Mouse (Mus musculus) forebrain, embryonic 13.5 days (tissue): ENCODE measurements at regions not wholly inside any gene's neighbourhood (a gene's known extent, or its start where the extent isn't known, plus 50 kb on each side); places are given as distances from the start of the nearest gene placed in this dataset.

ENCODE experiments used
- ATAC-seq: fragments of 200-750 bp; cut with Nextera tagmentation; 2 replicates; pipeline ENCODE4 v1.8.0; 2017
- H3K27ac ChIP-seq: fragments of 300-500 bp; sonication (generic); 2 replicates; pipeline ENCODE4 v1.5.1; 2015; ENCODE audit warnings: inconsistent platforms, mild to moderate bottlenecking, moderate library complexity
- H3K27me3 ChIP-seq: fragments of 300-500 bp; sonication (generic); 2 replicates; pipeline ENCODE4 v1.6.1; 2015; ENCODE audit warnings: mild to moderate bottlenecking, inconsistent platforms
- H3K36me3 ChIP-seq: fragments of 300-500 bp; sonication (generic); 2 replicates; pipeline ENCODE4 v1.6.1; 2015; ENCODE audit warnings: mild to moderate bottlenecking, inconsistent platforms; ENCODE audit not compliant: poor library complexity, severe bottlenecking
- H3K4me1 ChIP-seq: fragments of 300-500 bp; sonication (generic); 2 replicates; pipeline ENCODE4 v1.6.1; 2015; ENCODE audit warnings: inconsistent platforms
- H3K4me2 ChIP-seq: fragments of 300-500 bp; sonication (generic); 2 replicates; pipeline ENCODE4 v1.6.1; 2015; ENCODE audit warnings: inconsistent platforms, mild to moderate bottlenecking, moderate library complexity
- H3K4me3 ChIP-seq: fragments of 300-500 bp; sonication (generic); 2 replicates; pipeline ENCODE4 v1.5.1; 2015; ENCODE audit warnings: mild to moderate bottlenecking, inconsistent platforms
- H3K9ac ChIP-seq: fragments of 300-500 bp; sonication (generic); 2 replicates; pipeline ENCODE4 v1.6.1; 2015; ENCODE audit warnings: mild to moderate bottlenecking, inconsistent platforms
- H3K9me3 ChIP-seq: fragments of 300-500 bp; sonication (generic); replicated peaks from 2 replicates; pipeline ENCODE4 v1.6.1; 2016; ENCODE audit warnings: inconsistent platforms
- WGBS: fragments of 180-500 bp; shearing (Covaris S2); methylation state at CpG from one replicate; pipeline ENCODE4 v1.1.7; 2015; 5-methylcytosine and 5-hydroxymethylcytosine counted together

GRCm38 (mm10) chr1:137901211-137901610, 274.3 kb downstream of the Ptprc start:
- 18% methylated on average over 5 of the region's 5 CpGs for WGBS
- Histone ChIP-seq H3K9me3 (no peaks in the 10 kb centered on the region), H3K9ac (peak overlapping the region; percentile 82), H3K4me3 (peak overlapping the region; percentile 66), H3K27me3 (no peaks in the 10 kb centered on the region), H3K4me2 (peak overlapping the region; percentile 71), H3K4me1 (peaks cover 45% of the 10 kb centered on the region), H3K36me3 (no peaks in the 10 kb centered on the region), H3K27ac (peak overlapping the region; percentile 98)
- ATAC-seq = no peak

DNA sequence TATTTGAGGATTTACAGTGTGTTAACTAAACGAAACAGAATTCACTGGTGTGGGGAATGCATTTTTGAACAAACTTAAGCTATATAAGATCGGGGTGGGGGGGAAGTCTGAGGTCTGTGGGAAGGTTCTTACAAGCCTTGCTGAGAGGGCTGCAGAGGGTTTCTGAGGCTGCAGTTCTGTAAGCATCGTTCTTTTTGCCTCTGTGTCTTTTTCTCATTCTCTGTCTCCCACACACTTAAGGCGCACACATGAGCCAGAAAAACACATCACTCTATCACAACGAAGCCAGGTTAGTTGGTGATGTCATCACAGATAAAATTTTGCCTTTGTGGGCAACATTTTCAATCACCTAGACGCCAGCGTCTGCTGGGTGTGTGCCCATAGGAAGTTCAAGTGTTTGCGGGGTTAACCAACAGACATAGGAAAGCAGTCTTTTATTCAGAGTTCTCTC, 274.9 kb downstream of the Ptprc start:
- H3K36me3 ChIP-seq = no peaks in the 10 kb centered on the region
- peak overlapping the region; percentile 71 for H3K4me2 ChIP-seq
- H3K9me3 ChIP-seq = no peaks in the 10 kb centered on the region
- peak; percentile 36 for ATAC-seq
- H3K9ac ChIP-seq = peak overlapping the region; percentile 82
- peaks cover 41% of the 10 kb centered on the region for H3K4me1 ChIP-seq
- 1% methylated on average over 8 of the region's 8 CpGs for WGBS
- H3K27me3 ChIP-seq = no peaks in the 10 kb centered on the region
- peak overlapping the region; percentile 98 for H3K27ac ChIP-seq
- H3K4me3 ChIP-seq = peak overlapping the region; percentile 66

GRCm38 (mm10) chr1:137899916-137900601, 275.4 kb downstream of the Ptprc start:
- no peaks in the 10 kb centered on the region for H3K27me3 ChIP-seq
- H3K4me1 ChIP-seq = peaks cover 35% of the 10 kb centered on the region
- H3K27ac ChIP-seq = peak overlapping the region; percentile 98
- no peaks in the 10 kb centered on the region for H3K36me3 ChIP-seq
- no peaks in the 10 kb centered on the region for H3K9me3 ChIP-seq
- H3K4me2 ChIP-seq = peak overlapping the region; percentile 71
- peak overlapping the region; percentile 66 for H3K4me3 ChIP-seq
- ATAC-seq = peak; percentile 91
- peak overlapping the region; percentile 82 for H3K9ac ChIP-seq
- WGBS = under 1% methylated on average over 14 of the region's 14 CpGs

- WGBS = 2% methylated on average over 6 of the region's 6 CpGs
- Histone ChIP-seq H3K4me1 (peaks cover 27% of the 10 kb centered on the region), H3K9ac (peak overlapping the region; percentile 82), H3K4me2 (peak overlapping the region; percentile 71), H3K27ac (peak overlapping the region; percentile 98), H3K27me3 (no peaks in the 10 kb centered on the region), H3K9me3 (no peaks in the 10 kb centered on the region), H3K4me3 (peak overlapping the region; percentile 66), H3K36me3 (no peaks in the 10 kb centered on the region)
- no peak for ATAC-seq
Measured at GRCm38 (mm10) chr1:137899305-137899704, 276.2 kb downstream of the Ptprc start.

DNA sequence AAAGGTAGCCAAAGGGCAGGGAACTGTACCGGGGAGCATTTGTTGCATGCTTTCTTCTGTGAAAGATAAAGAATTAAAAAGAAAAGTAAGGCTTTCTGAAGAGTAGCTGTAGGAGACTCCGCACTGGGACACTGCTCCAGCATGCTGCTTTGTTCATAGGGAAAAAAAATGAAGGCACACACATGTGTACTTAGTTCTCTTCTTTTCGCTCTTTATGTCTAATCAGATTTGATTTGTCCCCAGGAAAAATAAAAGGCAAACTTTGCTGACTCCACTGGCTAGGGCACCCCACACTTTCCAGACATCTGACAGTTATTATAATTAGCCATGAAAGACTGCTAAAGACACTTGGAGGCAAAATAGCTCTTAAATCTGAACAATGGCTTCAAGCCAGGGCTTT, 276.6 kb downstream of the Ptprc start:
- WGBS = 0% methylated on average over 3 of the region's 3 CpGs
- peak; percentile 17 for ATAC-seq
- Histone ChIP-seq H3K4me1 (peaks cover 23% of the 10 kb centered on the region), H3K36me3 (no peaks in the 10 kb centered on the region), H3K4me2 (peak overlapping the region; percentile 71), H3K9me3 (no peaks in the 10 kb centered on the region), H3K9ac (peak overlapping the region; percentile 82), H3K4me3 (peak overlapping the region; percentile 66), H3K27me3 (no peaks in the 10 kb centered on the region), H3K27ac (peak overlapping the region; percentile 98)

GRCm38 (mm10) chr1:137898397-137898796, 277.1 kb downstream of the Ptprc start:
- H3K4me3 ChIP-seq = peak overlapping the region; percentile 66
- H3K27me3 ChIP-seq = no peaks in the 10 kb centered on the region
- H3K9ac ChIP-seq = peak overlapping the region; percentile 82
- WGBS = under 1% methylated on average over 11 of the region's 11 CpGs
- H3K9me3 ChIP-seq = no peaks in the 10 kb centered on the region
- no peaks in the 10 kb centered on the region for H3K36me3 ChIP-seq
- peak overlapping the region; percentile 98 for H3K27ac ChIP-seq
- peaks cover 22% of the 10 kb centered on the region for H3K4me1 ChIP-seq
- H3K4me2 ChIP-seq = peak overlapping the region; percentile 71
- peak; percentile 96 for ATAC-seq

- H3K9me3 ChIP-seq = no peaks in the 10 kb centered on the region
- H3K27me3 ChIP-seq = no peaks in the 10 kb centered on the region
- 5% methylated on average over 3 of the region's 3 CpGs for WGBS
- H3K36me3 ChIP-seq = no peaks in the 10 kb centered on the region
- peaks cover 12% of the 10 kb centered on the region for H3K4me1 ChIP-seq
- no peak overlapping the region for H3K27ac ChIP-seq
- ATAC-seq = no peak
- no peak overlapping the region for H3K4me2 ChIP-seq
- H3K9ac ChIP-seq = no peak overlapping the region
- no peak overlapping the region for H3K4me3 ChIP-seq
Measured at GRCm38 (mm10) chr1:137881656-137882055, 293.9 kb downstream of the Ptprc start.

- no peaks in the 10 kb centered on the region for H3K9me3 ChIP-seq
- H3K9ac ChIP-seq = no peak overlapping the region
- H3K27ac ChIP-seq = no peak overlapping the region
- no peaks in the 10 kb centered on the region for H3K4me1 ChIP-seq
- no peak overlapping the region for H3K4me2 ChIP-seq
- H3K36me3 ChIP-seq = no peaks in the 10 kb centered on the region
- no peak overlapping the region for H3K4me3 ChIP-seq
- ATAC-seq = no peak
- WGBS = 65% methylated on average over 2 of the region's 2 CpGs
- no peaks in the 10 kb centered on the region for H3K27me3 ChIP-seq
Measured at GRCm38 (mm10) chr1:137874361-137874760, 301.1 kb downstream of the Ptprc start.

DNA sequence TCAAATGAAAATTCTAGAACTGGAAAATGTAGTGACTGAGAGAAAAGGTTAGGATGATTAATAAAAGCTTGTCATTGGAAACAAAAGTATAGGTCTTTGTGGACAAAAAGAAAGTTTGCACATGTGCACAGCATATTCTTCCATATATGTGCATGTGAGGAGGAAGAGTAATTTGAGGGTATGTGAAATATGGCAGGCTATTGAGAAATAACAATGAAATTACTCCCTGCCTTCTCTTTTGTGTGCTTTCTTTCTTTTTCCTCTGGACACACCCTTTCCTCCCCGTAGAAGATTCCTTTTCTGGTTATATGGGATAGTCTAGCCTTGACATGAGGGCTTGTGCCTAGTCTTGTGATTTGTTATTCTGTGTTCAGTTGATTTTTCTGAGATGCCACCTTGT, 301.9 kb downstream of the Ptprc start:
- Histone ChIP-seq H3K4me1 (no peaks in the 10 kb centered on the region), H3K9me3 (no peaks in the 10 kb centered on the region), H3K36me3 (no peaks in the 10 kb centered on the region), H3K27ac (no peak overlapping the region), H3K27me3 (no peaks in the 10 kb centered on the region), H3K4me2 (no peak overlapping the region), H3K9ac (no peak overlapping the region), H3K4me3 (no peak overlapping the region)
- ATAC-seq = no peak
- WGBS = 77% methylated on average over 1 of the region's 1 CpGs

DNA sequence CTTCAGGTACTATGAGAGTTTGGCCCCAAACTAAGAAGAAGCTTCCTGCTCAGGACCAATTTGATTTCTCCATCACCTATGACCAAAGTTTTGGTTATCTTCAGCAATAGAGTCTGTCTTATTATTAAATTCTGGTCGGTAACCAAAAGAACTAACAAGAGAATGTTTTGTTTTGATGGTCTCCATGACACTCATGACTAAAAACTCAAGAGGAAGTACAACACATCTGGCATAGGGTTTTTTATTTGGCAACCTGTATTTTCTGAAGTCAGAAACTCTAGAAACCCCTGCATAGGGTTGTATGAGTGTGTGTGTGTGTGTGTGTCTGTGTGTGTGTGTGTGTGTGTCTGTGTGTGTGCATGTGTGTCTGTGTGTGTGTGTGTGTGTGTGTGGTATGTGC, 310.5 kb downstream of the Ptprc start:
- H3K9me3 ChIP-seq = no peaks in the 10 kb centered on the region
- H3K27ac ChIP-seq = no peak overlapping the region
- H3K36me3 ChIP-seq = no peaks in the 10 kb centered on the region
- H3K4me1 ChIP-seq = no peaks in the 10 kb centered on the region
- no peak overlapping the region for H3K4me3 ChIP-seq
- H3K9ac ChIP-seq = no peak overlapping the region
- H3K27me3 ChIP-seq = no peaks in the 10 kb centered on the region
- WGBS = 91% methylated on average over 1 of the region's 1 CpGs
- no peak overlapping the region for H3K4me2 ChIP-seq
- no peak for ATAC-seq

- 93% methylated on average over 7 of the region's 7 CpGs for WGBS
- Histone ChIP-seq H3K27ac (no peak overlapping the region), H3K27me3 (no peaks in the 10 kb centered on the region), H3K4me3 (no peak overlapping the region), H3K4me1 (no peaks in the 10 kb centered on the region), H3K4me2 (no peak overlapping the region), H3K9ac (no peak overlapping the region), H3K9me3 (no peaks in the 10 kb centered on the region), H3K36me3 (no peaks in the 10 kb centered on the region)
- no peak for ATAC-seq
Measured at GRCm38 (mm10) chr1:137863506-137863905, 312.0 kb downstream of the Ptprc start.

DNA sequence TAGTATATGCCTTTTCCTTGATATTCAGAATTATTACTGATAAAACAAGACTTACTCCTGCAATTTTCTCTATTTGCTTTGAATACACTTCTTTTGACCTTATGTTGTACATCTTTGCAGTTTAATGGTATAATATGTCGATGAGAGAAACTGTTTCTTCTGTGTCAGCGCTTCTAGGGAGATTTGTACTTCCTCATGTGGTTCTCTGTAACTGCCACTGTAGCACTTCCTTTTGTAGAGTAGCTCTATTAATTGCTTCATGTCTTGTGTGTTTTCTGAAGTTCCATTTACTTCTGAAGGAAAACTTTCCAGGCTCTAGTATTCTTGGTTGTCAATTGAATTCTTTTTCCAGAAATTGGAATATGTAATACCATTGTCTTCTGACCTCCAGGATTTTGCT, 323.2 kb downstream of the Ptprc start:
- Histone ChIP-seq H3K27ac (no peak overlapping the region), H3K36me3 (no peaks in the 10 kb centered on the region), H3K4me2 (no peak overlapping the region), H3K9ac (no peak overlapping the region), H3K27me3 (no peaks in the 10 kb centered on the region), H3K4me3 (no peak overlapping the region), H3K9me3 (no peaks in the 10 kb centered on the region), H3K4me1 (no peaks in the 10 kb centered on the region)
- no peak for ATAC-seq
- 93% methylated on average over 2 of the region's 2 CpGs for WGBS
